Mouse (Mus musculus) right cerebral cortex, postnatal 10 days (tissue): ENCODE measurements around the gene Cebpe.
A peak's percentile ranks its signal among the peaks of the same experiment; 100 is the strongest.

Experiments
- DNase-seq, 2 experiments: peaks; one replicate each; pipeline ENCODE4 v3.0.0; 2021; ENCODE audit warnings: low spot score in 2 of 2

The Cebpe gene

GRCm38 (mm10) chr14:54721711-54722110 lies 9.7 kb upstream of the Cebpe start:
- no peak for DNase-seq

DNA sequence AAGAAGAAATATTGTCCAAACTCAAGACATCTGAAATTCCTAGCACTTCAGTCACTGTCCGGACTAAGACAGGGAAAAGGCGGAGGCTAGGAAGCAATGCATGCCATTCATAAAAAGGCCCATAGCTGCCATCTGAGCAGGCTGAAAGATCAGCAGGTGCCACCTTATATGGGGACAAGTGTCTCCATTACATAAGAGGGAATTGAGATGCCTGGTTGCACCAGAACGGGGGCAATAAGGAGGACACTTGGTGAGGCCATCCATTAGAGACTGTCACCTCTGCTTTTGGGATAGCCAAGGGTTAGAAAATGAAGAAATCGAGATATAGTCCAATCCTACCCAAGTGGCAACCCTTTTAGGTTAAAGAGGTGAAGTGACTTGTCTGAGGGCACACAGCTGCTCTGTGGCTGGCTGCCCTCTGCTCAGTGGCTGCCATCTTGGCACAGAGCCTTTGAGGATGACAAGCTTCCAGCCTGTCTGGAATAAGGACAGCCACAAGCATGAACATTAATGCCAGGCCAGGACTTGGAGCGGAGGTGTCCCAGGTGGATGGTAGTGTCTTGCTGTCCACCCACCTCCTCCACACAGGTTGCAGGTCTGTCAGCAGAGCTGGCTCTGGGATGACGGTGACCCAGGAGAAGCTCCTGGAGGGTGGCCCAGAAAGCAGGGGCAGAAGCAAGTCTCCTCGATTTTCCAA lies 8.8 kb upstream of the Cebpe start:
- no peak for DNase-seq

DNA sequence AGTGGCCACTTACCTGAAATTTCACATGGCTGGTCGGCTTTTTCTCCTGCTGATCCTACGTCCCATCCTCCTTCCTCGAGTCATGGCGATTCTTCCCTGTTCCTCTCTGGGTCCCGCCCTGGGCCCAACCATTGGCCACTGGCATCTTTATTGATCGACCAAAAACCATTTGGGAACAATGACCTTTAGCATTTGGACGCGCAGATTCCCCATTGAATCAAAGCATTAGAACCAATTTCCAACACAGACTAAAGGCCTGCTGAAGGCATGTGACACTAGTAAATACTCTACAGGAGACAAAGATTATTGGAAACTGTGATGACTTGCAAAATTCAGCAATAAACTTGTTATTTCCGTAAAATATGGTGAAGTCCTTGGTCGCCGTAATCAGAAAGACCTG lies 8.1 kb upstream of the Cebpe start:
- DNase-seq = no peak

DNA sequence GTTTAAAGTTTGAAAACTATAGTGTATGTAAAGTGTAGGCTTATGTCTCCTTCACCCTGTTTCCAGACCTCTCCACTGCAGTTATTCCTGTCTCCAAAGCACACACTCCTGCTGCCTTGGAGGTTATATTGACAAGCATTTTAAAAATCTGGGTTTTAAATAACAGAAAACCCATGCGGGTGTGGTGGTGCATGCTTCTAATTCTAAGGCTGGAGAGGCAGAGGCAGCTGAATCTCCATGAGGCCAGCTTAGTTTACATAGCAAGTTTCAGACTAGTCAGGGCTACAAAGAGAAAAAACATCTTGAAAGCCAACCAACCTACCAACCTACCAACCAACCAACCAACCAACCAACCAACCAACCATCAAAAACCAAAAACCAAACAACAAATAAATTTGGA lies 3.4 kb upstream of the Cebpe start:
- no peak for DNase-seq

DNA sequence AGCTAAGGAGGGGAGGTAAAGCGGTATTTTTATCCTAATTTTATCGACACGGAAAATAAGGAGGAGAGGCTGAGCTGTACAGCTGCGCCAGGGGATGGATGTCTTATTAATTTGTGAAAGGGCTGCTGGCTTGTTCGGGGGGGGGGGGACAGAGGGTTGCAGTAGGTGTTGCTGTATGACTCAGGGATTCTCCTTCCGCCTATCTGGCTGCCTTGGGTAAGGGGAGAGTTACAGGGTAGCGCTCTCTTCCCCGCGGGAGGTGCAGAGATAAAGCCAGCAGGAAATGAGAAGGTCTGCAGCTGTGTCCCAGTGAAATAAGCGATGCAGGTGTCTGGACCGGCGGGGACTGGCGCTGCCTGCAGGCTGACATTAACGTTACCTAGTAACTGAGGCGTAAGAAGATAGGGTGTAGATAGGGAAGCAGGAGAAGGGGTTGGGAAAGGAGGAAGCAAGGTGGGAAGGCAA lies 2.7 kb upstream of the Cebpe start:
- DNase-seq = peak in 1 of 2 experiments; percentile 51

DNA sequence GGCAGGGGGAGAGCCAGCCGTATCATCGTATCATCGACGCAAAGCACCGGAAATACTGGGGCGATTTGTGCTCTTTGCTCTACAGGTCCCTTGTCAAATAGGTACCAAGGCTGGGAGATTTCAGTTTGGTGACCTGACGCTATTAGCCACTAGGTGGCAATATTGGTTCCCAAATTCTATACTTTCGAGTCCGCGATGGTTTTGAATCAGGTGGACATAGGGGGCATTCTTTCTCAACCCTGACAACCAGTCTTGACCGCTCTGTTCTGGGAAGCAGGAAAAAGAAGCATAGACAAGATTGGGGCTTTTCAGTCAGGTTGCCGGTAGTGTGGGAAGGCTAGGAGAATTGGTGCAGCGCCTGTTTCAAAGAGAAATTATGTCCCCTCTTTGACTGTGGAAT lies 2.1 kb upstream of the Cebpe start:
- peak; percentile 79 to 80 for DNase-seq

- DNase-seq = peak in 1 of 2 experiments; percentile 36
Observed at GRCm38 (mm10) chr14:54712861-54713260, 887 bp upstream of the Cebpe start.

DNA sequence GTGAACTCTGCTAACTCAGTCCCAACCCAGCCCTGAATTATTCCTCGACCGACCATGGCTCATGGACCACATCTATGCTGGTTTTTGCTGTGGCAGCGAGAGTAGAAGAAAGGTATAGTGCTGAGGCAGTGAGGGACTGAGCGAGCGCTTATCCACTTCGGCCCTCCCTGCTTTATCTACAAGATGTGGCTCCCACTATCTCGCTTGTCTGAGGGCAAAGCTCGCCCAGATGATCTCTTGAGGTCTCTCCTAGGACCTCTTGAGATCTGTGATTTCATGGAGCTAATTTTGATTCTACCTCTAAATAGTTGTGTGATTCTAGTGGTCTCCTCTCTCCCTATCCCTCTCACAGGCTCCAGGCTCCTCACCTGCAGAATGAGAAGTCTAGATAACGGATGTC lies 2.9 kb downstream of the Cebpe start:
- DNase-seq = no peak

GRCm38 (mm10) chr14:54706589-54707320 lies 5.2 kb downstream of the Cebpe start:
- DNase-seq = no peak

- no peak for DNase-seq
Observed at GRCm38 (mm10) chr14:54705844-54706243, 6.1 kb downstream of the Cebpe start.

DNA sequence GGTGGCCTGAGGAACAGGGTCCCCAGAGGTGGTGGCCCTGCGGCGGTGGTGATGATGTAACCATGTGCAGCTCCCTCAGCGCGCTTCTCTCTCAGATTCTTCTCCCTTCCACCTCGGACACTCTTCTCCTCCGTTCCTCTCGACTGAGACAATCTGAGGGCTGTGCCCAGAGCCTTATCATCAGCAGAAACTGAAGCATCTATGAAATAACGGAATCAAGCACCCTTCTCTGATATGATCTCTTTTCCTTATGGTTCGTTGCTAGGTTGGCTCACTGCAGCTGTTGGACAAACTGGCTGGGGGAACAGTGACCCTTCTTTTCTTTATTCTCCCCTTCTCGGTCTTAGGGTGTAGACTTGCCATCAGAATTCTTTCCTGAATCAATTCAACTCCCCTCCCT lies 8.8 kb downstream of the Cebpe start:
- no peak for DNase-seq

DNA sequence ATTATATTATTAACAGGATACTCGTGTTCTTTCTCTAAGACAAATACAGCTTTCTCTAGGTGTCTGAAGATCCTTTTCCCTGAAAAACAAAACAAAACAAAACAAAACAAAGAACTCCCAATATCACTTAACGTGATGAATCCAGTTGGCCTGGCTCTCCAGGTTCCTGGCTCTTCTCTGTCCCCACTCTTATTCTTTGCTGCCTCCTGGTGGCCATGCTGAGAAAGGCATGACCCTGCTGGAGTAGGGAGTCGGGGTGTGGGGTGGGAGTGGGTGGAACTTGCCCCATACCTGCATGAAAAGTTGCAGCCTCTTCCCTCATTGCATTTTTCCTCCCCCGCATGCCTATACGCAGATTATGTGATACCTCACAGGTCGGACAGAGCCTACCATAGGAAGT lies 10.7 kb downstream of the Cebpe start:
- DNase-seq = peak in 1 of 2 experiments; percentile 78

GRCm38 (mm10) chr14:54699586-54699985 lies 12.4 kb downstream of the Cebpe start:
- DNase-seq = no peak

DNA sequence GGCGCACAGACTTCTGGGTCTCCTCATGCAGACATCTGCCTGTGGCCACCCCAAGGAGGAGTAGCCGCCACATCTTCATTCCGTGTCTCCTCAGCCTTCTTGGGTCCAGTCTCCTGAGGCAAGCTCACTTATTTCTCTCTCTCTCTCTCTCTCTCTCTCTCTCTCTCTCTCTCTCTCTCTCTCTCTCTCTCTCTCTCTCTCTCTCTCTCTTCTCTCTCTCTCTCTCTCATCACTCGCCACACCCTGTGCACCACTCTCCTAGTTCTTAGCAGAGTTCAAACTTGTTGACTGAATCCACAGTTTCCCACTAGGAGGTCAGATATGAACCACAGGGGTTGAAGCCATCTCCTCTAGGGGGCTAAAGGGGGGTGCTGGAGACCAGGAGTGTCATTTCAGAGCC lies 13.2 kb downstream of the Cebpe start, which contains the start of gene Gm29776:
Gene Gm29776, minus strand, starts transcription at position 101 of the 400 bp plus-strand sequence.
- no peak for DNase-seq

- DNase-seq = no peak
Observed at GRCm38 (mm10) chr14:54696752-54697151, 15.2 kb downstream of the Cebpe start.

DNA sequence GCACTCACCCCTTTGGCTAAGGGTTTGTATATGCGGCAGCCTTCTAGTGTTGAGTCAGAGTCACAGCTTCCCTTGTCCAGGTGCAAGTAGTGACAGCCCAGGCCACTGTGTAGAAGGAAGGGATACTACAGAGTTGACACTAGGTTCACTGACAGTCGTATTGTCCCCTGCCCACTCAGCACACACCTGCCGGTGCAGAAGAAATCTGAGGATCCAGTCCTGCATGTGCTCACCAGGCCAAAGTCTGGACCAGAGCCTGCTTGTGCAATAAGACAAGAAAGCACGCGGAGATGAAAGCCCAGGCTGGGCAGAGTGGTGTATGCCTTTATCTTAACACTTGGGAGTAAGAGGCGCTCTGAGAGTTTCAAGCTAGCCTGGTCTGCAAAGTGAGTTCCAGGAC lies 16.9 kb downstream of the Cebpe start:
- DNase-seq = no peak

GRCm38 (mm10) chr14:54687251-54687650 lies 24.7 kb downstream of the Cebpe start:
- DNase-seq = no peak

DNA sequence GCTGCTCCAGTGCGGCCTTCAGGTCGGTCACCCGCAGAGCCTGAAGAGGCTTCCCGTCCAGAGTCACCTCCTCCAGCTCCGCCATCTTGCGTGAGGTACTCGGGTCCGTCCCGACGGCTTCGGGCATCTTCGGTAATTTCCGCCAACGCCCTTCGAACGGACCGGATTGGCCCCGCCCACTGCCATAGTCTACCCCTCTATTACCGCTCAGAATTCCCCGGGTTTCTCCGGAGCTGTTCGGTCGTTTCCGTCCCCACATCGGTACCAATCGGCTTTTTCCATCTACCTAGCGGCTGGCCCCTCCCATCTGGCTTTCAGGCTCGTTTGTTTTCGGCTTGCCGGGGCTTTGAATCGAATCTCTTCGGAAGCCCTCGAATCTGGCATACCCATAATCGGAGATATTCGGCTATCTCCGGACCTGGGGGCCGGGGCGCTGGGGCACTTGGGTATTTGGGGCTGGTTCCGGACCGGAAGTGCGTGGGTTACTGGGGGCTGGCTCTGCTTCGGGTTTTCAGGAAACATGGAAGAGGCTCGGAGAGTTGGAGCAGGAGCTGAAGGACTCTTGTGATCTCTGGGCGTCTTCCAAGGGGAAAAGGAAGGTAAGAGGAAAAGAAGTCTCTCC lies 25.3 kb downstream of the Cebpe start, which contains the start of gene Acin1:
Gene Acin1, minus strand, starts transcription at position 410 of the 622 bp plus-strand sequence.
- DNase-seq = peak; percentile 100

- peak; percentile 87 to 89 for DNase-seq
Observed at GRCm38 (mm10) chr14:54686063-54686521, 25.9 kb downstream of the Cebpe start, which contains the start of gene 1700123O20Rik. 1700123O20Rik (plus strand) TSS chr14:54686216.

DNA sequence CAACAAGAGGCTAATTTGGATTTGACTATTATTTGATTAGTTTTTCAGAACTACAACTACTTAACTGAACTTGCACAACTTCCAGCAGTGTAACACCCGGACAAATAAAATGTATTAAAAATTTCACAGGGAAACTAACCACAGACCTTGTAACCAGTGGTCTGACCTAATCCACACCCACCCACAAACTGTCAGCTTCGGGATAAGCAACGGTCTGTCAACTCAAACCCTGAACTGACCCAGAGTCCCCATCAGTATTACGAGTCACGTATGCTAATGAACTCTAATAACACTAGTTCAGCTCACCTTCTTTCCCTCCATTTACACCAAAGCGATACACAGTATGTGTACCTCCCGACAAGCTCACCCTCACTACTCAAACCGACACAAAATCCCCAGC lies 26.5 kb downstream of the Cebpe start:
- no peak for DNase-seq

GRCm38 (mm10) chr14:54682396-54682795 lies 29.6 kb downstream of the Cebpe start:
- DNase-seq = no peak

GRCm38 (mm10) chr14:54678657-54679304 lies 33.2 kb downstream of the Cebpe start:
- DNase-seq = no peak
